Mouse (Mus musculus): ENCODE measurements around the gene Fryl. TPM values are rescaled to one million over a fixed set of nuclear protein-coding genes. Genes with fewer than 3 reads are reported as not detected.
"Not testable (repeated sequence)": the region's sequence is repeated elsewhere in the genome, so short reads cannot be mapped to it uniquely, and the experiment has no call there.

Gene Fryl
- polyA plus RNA-seq, 1 experiment: 29.9 TPM

DNA sequence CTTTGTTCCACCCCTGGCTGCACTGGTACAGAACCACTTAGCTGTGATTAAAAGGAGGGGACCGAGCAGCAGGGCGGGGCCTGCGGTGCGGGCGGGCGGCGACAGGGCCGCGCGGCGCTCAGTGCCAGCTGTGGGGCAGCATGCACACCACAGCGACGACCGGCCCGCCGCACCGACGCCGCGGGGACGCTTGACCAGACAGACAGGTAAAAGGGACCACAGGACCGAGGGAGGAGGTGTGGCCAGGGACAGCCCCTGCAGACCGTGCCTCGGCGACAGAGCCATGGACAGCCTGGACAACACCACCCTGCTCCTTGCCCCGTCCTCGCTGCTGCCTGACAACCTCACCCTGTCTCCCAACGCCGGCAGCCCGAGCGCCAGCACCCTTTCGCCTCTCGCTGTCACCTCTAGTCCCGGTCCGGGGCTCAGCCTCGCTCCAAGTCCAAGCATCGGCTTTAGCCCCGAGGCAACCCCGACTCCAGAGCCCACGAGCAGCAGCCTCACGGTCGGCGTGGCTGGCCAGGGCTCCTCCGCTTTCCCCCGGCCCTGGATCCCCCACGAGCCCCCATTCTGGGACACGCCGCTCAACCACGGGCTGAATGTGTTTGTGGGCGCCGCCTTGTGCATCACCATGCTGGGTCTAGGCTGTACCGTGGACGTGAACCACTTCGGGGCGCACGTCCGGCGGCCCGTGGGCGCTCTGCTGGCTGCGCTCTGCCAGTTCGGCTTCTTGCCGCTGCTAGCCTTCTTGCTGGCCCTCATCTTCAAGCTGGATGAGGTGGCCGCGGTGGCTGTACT lies 249.4 kb downstream of the Fryl start, which contains the start of gene Slc10a4:
Gene Slc10a4 (plus strand): TSS at position 100 of the 798 bp plus-strand sequence.
- Histone ChIP-seq H3K27me3 (replicated peaks; ENCODE audit: control insufficient read depth, insufficient read depth, low read length) (peaks cover 3% of the 10 kb centered on the region; the same call in 1 of the 2 replicates), H3K36me3 (ENCODE audit: control insufficient read depth, insufficient read depth, low read length) (no peaks in the 10 kb centered on the region), H3K27ac (ENCODE audit: insufficient read depth, low read depth, low read length) (no peak within 1 kb of the TSS), H3K4me3 (ENCODE audit: insufficient read depth, low read depth, low read length) (peak within 1 kb of the TSS; percentile 44; the same call in 1 of the 2 replicates), H3K4me1 (ENCODE audit: control insufficient read depth, insufficient read depth, low read length) (0 out of 2 replicates have a peak, but pooled peaks cover 2% of the 10 kb centered on the region)
- peak; percentile 7 for DNase-seq
- no peak for TF ChIP-seq POLR2A (IDR thresholded peaks at IDR 0.05; ENCODE audit: low read depth, low read length)
- no peak for TF ChIP-seq CTCF (conservative IDR thresholded peaks at IDR 0.05; ENCODE audit: insufficient read depth, insufficient read length, low read depth, low read length)
- WGBS: 7% methylated on average over 65 of the region's 65 CpGs

DNA sequence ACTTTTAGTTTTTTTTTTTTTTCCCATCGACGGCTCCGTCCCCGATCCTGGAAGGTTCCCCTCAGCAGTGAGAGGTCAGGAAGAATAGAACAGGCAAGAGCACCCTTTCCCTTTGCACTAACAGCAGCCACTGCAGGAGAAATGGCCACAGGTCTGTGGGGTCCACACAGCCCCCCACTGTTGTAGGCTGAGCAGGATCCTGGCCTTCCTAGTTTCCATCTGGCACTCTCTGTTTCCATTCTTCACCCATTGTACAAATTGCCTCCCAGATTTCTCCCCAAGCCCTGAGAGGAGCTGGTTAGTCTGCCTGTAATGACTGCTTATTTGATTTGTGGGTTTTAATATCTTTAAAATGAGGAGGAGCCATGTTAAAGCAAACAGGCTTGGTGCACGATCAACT lies 252.4 kb downstream of the Fryl start:
- no peak for DNase-seq
- TF ChIP-seq POLR2A (IDR thresholded peaks at IDR 0.05; ENCODE audit: low read depth, low read length) (no peak), CTCF (conservative IDR thresholded peaks at IDR 0.05; ENCODE audit: insufficient read depth, insufficient read length, low read depth, low read length) (no peak)
- Histone ChIP-seq H3K36me3 (ENCODE audit: control insufficient read depth, insufficient read depth, low read length) (no peaks in the 10 kb centered on the region), H3K4me1 (ENCODE audit: control insufficient read depth, insufficient read depth, low read length) (0 out of 2 replicates have a peak, but pooled peaks cover 2% of the 10 kb centered on the region), H3K27ac (ENCODE audit: insufficient read depth, low read depth, low read length) (no peak overlapping the region), H3K4me3 (ENCODE audit: insufficient read depth, low read depth, low read length) (no peak overlapping the region), H3K27me3 (replicated peaks; ENCODE audit: control insufficient read depth, insufficient read depth, low read length) (peaks cover 3% of the 10 kb centered on the region; the same call in 1 of the 2 replicates)
- 85% methylated on average over 5 of the region's 5 CpGs for WGBS

DNA sequence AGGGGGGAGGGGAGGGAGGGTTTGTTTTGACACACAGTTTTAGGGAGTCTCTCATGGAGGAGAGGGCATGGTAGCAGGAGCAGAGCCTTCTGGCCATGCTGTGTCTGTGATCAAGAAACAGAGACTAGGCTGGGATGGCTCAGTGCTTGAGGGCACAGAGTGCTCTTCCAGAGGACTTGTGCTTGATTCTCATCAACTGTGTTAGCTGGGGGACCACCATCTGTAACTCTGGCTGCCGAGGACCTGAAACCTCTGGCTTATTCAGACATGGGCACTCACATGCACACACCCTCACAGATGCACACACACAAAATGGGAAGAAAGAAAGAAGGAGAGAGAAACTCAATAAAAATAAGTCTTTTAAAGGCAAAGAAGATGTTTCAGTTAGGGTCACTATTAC lies 257.9 kb downstream of the Fryl start:
- not testable (repeated sequence) for H3K4me3 ChIP-seq (ENCODE audit: insufficient read depth, low read depth, low read length); H3K4me1 ChIP-seq (ENCODE audit: control insufficient read depth, insufficient read depth, low read length); DNase-seq; H3K27ac ChIP-seq (ENCODE audit: insufficient read depth, low read depth, low read length); H3K36me3 ChIP-seq (ENCODE audit: control insufficient read depth, insufficient read depth, low read length); H3K27me3 ChIP-seq (replicated peaks; ENCODE audit: control insufficient read depth, insufficient read depth, low read length)
- WGBS: 95% methylated on average over 1 of the region's 1 CpGs

DNA sequence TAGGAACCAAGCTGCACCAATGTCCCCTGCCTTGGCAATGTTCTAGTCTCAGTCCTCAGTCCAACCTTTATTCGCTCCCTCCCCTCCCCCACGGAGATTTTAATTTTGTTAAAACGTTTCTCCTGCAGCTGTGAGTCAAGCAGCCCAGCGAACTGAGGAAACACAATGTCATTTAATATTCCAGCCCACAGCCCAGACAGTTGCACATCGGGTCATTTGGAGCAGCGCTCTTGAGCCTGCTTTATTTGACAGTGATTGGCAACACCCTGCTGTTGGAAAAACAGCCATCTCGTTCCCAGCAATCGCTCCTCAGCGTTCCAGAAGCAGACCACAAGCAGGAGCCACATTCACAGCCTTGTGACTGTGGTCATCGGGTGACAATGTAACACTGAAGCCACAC lies 261.0 kb downstream of the Fryl start:
- 23% methylated on average over 10 of the region's 10 CpGs for WGBS
- Histone ChIP-seq H3K4me1 (ENCODE audit: control insufficient read depth, insufficient read depth, low read length) (no peaks in the 10 kb centered on the region), H3K27ac (ENCODE audit: insufficient read depth, low read depth, low read length) (no peak overlapping the region), H3K36me3 (ENCODE audit: control insufficient read depth, insufficient read depth, low read length) (no peaks in the 10 kb centered on the region), H3K27me3 (replicated peaks; ENCODE audit: control insufficient read depth, insufficient read depth, low read length) (0 out of 2 replicates have a peak, but pooled peaks cover 2% of the 10 kb centered on the region), H3K4me3 (ENCODE audit: insufficient read depth, low read depth, low read length) (no peak overlapping the region)
- no peak for TF ChIP-seq POLR2A (IDR thresholded peaks at IDR 0.05; ENCODE audit: low read depth, low read length)
- no peak for DNase-seq

DNA sequence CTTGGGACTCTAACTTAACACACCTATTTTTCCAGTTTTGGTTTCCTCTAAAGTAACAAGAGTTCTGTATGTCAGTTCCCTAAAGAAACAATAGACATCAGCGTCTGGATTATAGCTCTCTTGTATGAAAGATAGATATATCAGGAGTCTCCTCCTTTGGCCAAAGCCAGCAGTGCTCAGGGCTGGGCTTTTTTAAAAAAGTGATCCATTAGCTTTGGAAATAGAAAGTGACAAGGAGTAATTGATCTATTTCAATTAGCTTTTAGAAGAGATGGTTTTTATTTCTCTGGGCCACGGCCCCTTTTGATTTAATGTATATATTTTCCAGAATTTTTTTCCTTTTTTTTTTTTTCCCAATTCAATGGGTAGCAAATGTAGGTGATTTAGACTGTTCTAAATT lies 261.5 kb downstream of the Fryl start:
- Histone ChIP-seq H3K4me1 (ENCODE audit: control insufficient read depth, insufficient read depth, low read length) (no peaks in the 10 kb centered on the region), H3K4me3 (ENCODE audit: insufficient read depth, low read depth, low read length) (no peak overlapping the region), H3K36me3 (ENCODE audit: control insufficient read depth, insufficient read depth, low read length) (no peaks in the 10 kb centered on the region), H3K27me3 (replicated peaks; ENCODE audit: control insufficient read depth, insufficient read depth, low read length) (0 out of 2 replicates have a peak, but pooled peaks cover 2% of the 10 kb centered on the region), H3K27ac (ENCODE audit: insufficient read depth, low read depth, low read length) (no peak overlapping the region)
- WGBS: 60% methylated on average over 2 of the region's 2 CpGs
- TF ChIP-seq CTCF (conservative IDR thresholded peaks at IDR 0.05; ENCODE audit: insufficient read depth, insufficient read length, low read depth, low read length) (no peak), POLR2A (IDR thresholded peaks at IDR 0.05; ENCODE audit: low read depth, low read length) (no peak)
- DNase-seq: no peak

DNA sequence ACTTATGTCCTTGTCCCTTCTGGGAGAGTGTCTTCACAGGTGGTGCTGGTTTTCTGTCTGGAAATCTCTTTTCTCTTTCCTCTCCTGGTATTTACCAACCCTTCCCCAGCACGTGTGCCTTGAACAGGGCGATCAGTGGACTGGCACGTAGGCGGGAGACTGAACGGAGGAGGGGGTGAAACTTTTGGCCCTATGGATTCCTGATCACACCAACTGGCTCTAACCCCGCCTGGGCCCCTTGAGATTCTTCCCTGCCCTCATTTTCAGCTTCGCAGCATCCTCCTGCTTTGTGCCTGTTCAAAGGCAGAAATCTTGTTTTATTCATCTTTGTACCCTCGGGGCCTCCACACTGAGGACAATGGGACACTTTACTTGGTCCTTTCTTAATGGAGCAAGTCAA lies 262.0 kb downstream of the Fryl start:
- no peak for DNase-seq
- H3K36me3 ChIP-seq (ENCODE audit: control insufficient read depth, insufficient read depth, low read length): no peaks in the 10 kb centered on the region
- 0 out of 2 replicates have a peak, but pooled peaks cover 2% of the 10 kb centered on the region for H3K27me3 ChIP-seq (replicated peaks; ENCODE audit: control insufficient read depth, insufficient read depth, low read length)
- TF ChIP-seq POLR2A (IDR thresholded peaks at IDR 0.05; ENCODE audit: low read depth, low read length) (no peak), CTCF (conservative IDR thresholded peaks at IDR 0.05; ENCODE audit: insufficient read depth, insufficient read length, low read depth, low read length) (no peak)
- H3K4me1 ChIP-seq (ENCODE audit: control insufficient read depth, insufficient read depth, low read length): no peaks in the 10 kb centered on the region
- no peak overlapping the region for H3K27ac ChIP-seq (ENCODE audit: insufficient read depth, low read depth, low read length)
- WGBS: 55% methylated on average over 8 of the region's 8 CpGs
- no peak overlapping the region for H3K4me3 ChIP-seq (ENCODE audit: insufficient read depth, low read depth, low read length)

DNA sequence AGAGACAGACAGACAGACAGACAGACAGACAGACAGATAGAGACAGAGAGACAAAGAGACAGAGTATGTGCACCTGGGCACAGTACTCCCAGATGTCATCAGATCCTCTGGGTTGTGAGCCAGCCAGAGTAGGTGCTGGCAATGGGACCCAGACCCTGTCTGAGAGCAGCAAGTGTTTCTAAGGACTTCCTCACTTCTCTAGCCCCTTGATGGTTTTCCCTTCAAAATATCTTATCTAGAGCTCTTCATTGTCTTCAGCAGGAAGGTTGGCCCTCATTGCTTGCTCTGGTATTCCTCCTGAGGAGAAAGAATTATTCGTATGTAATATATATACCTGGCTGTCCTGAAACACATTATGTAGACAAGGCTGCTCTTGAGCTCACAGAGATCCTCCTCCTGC lies 263.9 kb downstream of the Fryl start:
- no peaks in the 10 kb centered on the region for H3K4me1 ChIP-seq (ENCODE audit: control insufficient read depth, insufficient read depth, low read length)
- no peaks in the 10 kb centered on the region for H3K36me3 ChIP-seq (ENCODE audit: control insufficient read depth, insufficient read depth, low read length)
- no peak for DNase-seq
- no peak overlapping the region for H3K4me3 ChIP-seq (ENCODE audit: insufficient read depth, low read depth, low read length)
- H3K27me3 ChIP-seq (replicated peaks; ENCODE audit: control insufficient read depth, insufficient read depth, low read length): 0 out of 2 replicates have a peak, but pooled peaks cover 2% of the 10 kb centered on the region
- H3K27ac ChIP-seq (ENCODE audit: insufficient read depth, low read depth, low read length): no peak overlapping the region
- 86% methylated on average over 1 of the region's 1 CpGs for WGBS
- TF ChIP-seq CTCF (conservative IDR thresholded peaks at IDR 0.05; ENCODE audit: insufficient read depth, insufficient read length, low read depth, low read length) (no peak), POLR2A (IDR thresholded peaks at IDR 0.05; ENCODE audit: low read depth, low read length) (no peak)

Measured in kidney, adult 2 months (tissue).